Mouse (Mus musculus) activated CD4-positive, CD25-positive, alpha-beta regulatory T cell, adult 4 months (primary cell): ENCODE data around the gene Gmeb2. TPM values are rescaled to one million over a fixed set of nuclear protein-coding genes. Genes with fewer than 3 reads are reported as not detected.

ENCODE experiments used
- ATAC-seq: one replicate; pipeline ENCODE4 v1.8.0; 2017
- polyA plus RNA-seq, 2 experiments: library from polyadenylated mRNA; unstranded; fragments of 100-300 nt; shearing (Covaris generic); gene quantifications; one replicate each; pipeline ENCODE4 v1.2.1; 2017

Gmeb2 gene
- polyA plus RNA-seq, 2 experiments from 2014 or later, result 8.5 to 11.4 TPM

DNA sequence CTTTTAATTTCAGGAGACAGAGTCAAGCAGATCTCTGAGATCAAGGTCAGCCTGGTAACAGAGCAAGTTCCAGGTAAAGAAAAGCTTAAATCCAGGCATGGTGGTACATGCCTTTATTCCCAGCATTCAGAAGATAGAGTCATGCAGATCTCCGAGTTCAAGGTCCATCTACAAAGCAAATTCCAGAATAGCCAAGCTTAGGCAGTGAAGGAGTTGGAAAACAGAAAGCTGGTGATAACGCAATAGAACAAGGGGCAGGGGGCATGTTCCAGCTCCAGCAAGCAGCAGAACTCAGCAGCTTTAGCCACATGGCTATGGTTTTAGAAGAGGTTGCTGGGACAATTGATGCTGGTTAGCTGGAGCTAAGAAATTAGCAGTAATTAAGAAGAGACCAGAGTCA lies 62.8 kb downstream of the Gmeb2 start:
- ATAC-seq, result no peak

DNA sequence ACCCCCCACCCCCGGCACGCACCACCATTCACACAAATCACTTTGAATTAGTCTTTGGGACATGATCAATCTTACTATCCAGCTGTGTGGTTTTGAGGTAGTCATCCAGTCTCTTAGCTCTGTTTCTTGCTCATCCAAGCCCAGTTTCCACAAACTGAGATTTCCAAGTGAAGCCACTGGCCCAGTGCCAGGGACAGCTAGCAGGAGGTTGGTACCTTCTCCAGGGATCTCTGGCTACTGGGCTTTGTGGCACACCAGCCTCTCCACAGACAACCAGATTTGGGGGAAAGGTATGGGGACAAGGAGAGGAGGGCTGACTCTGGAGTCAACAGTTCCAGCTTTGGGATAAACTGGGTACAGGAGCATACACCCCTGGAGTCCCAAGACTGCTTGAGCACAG lies 67.5 kb downstream of the Gmeb2 start:
- ATAC-seq, result no peak

DNA sequence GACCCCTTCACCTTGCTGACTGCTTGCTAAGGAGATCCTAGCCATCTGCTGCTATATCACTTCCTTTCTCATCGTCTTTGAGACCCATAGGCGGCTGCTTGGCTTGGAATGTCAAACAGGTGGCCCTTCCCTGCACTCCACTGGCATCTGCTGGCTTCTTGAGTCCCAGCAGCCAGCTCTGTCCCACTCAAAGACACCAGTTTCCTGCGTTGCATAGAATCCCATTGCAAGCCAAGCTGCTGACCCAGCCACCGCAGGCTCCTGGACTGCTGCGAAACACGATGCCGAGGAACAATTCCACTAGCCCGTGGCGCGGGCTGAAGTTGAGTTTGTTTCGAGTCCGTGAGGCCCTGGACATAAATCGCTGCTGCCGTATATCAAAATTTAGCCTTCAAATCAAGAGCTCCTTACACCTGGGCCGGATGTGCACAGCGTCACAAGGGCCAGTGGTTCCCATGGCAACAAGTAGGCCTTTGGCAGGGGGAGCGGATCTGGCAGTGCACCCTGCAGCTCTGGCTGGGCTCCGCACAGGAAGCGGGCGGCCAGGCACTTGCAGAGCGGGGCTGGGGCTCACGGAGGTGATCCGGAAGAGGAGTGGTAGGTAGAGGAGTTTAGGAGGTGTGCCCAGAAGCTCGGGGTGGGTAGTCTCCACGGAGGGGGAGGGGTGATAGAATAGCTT lies 68.2 kb downstream of the Gmeb2 start, which contains the start of gene Fndc11:
Fndc11 (plus strand) TSS at position 476 of the 679 bp plus-strand sequence.
- ATAC-seq, result peak; percentile 100

DNA sequence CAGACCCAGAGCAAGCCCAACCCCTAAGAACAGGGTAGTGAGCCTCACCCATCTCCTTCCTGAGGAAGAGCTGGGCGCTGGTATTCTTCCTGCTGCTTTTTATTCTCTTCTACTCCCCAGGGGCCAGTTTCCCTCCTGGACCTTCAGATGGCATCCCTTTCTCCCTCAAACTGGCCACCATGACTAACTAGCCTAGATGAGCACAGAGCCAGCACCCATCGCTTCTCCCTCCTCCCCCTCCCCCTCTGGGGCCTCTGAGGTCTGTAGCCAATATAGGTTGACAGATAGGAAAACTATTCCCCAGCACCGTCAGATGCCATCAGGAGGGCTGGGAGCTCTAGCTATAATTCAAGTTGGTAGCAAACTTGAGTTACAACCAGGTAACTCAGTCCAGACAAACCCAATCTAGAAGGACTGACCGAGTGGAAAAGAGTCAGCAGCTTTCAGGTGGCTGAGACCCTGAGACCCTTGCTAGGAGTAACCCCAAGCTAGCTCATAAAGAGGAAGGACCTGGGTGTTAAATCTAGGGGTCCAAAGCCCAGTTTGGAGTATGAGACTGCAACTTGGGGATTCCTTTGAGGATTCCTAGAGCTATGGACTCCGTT lies 68.9 kb downstream of the Gmeb2 start:
- no peak for ATAC-seq

GRCm38 (mm10) chr2:181216037-181216436 lies 71.8 kb downstream of the Gmeb2 start:
- ATAC-seq, result no peak

- ATAC-seq, result peak; percentile 77
Observed at GRCm38 (mm10) chr2:181213021-181213445, 74.8 kb downstream of the Gmeb2 start, which contains the start of gene Srms. Srms (minus strand) TSS chr2:181213185.

DNA sequence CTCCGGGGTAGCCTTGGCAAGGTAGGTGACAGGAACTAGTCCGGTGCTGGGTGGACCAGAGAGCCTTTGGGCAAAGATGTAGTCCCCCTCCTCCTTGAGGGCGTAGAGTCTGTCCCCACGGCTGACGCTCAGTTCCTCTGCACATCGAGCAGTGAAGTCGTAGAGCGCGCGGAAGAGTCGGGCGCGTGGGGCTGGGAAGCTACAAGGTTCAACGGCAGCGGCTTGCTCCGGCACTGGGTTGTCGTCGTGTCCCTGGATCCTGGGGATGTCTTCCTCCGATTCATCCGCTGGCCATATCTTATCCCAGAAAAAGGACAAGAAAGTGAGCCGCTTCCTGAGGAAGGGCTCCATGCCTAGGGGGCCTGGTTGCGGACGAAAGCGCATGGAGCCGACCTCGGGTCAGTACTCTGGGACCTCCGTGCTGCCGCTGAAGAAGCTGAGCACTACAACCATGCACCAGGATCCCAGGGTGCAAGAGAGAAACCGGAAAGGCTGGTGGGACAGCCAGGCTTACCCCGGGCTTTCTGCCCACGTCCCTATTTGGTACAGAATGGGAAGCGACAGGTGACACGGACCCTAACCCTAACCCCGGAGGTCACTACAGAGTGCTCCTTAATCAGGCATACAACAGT lies 75.3 kb downstream of the Gmeb2 start:
- ATAC-seq, result peak; percentile 45

DNA sequence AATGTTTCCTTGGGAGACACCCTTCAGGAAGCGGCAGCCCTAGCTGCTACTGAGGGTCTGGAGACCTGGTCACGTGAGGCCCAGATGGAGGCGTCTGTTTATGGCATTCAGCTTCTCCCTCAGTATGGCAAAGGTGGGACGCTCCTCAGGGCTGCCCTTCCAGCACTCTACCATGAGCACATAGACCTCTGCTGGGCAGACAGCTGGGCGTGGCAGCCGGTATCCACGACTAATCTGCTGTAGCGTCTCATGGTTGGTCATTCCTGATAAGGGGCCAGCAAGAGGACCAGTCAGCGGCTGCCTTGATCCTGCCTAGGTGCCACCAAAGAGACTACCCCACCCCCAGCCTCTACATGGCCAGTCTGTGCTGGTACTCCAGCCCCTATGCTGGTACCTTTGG lies 81.7 kb downstream of the Gmeb2 start:
- no peak for ATAC-seq

DNA sequence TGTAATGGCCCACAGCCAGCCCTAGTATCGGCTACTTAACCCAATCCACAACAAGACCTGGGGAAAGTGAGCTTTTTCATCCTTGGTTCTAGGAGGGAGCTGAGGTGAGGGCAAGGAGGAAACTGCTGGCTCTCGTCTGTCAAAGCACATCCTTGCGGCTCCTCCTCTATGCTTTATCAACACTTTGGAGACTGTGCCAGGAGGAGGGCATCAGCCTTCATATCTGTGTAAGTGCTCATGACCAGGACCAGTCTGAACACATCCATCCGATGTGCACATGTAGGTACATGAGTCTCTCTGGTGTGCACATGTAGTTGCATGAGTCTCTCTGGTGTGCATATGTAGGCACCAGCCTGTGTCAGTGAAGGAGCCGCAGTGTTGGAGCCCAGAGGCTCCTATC lies 82.2 kb downstream of the Gmeb2 start:
- no peak for ATAC-seq

DNA sequence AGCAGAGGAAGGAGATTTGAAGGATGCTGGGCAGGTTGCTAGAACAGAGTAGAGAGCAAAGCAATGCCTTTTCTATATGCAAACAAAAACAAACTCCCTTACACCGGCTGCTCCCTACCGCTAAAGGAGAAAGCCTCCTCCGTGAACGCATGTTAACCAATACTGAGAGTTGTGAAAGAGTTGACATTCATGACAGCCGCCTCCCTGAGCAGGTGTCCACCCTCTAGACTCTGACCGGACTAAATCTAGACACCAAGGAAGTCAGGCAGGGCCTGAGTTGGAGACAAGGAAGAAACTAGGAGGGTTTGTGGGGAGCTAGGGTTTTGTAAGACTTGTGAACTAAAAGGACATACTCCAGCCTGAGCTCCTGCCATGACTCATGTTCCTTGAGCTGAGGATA lies 84.9 kb downstream of the Gmeb2 start:
- no peak for ATAC-seq

DNA sequence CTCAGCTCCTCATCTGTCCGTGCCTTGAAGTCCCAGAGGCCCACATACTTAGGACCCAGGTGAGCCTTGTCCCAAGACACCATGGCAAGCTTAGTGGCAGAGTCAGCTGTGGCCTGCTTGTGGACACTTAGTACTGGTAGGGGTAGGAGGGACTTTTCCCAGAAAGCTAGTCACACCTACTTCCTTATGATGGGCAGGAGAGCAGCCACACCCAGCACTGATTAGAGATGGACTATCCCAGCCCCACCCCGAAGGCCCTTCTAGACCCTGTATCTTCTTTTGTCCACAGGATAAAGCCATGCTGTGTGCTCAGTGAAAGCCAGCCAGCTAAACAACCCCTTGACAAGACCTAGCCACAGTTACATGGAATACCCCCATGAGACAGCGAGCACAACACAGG lies 85.4 kb downstream of the Gmeb2 start, which contains the start of gene Ptk6:
Ptk6 (minus strand) TSS at position 368 of the 400 bp plus-strand sequence.
- ATAC-seq, result no peak

DNA sequence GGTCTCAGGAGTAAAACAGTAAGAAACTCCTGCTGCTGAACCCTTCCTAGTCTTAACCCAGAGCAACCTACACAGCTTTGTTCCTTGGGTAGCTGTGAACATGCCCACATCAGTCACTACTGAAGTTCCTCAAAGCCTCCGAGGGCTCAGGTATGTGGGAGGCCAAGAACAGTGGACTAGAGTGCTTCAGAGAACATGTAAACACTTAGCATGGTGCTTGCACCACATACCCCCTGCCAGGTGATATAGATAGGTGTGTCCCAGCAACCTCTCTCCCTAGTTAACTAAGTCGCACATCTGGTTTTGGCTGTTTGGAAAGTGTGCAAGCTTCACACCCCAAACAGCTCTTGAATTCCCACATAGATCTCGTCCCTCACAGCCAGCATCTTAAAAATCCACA lies 86.2 kb downstream of the Gmeb2 start:
- no peak for ATAC-seq

Other genes with a start within 250 kb of the Gmeb2 start
- not detected for gene Chrna4, start 244.5 kb downstream of the Gmeb2 start, polyA plus RNA-seq
- not detected for gene Kcnq2, start 152.7 kb downstream of the Gmeb2 start, polyA plus RNA-seq
- gene Eef1a2, start 131.0 kb downstream of the Gmeb2 start, polyA plus RNA-seq, result not detected
- 100 to 1,000 TPM; 179 to 181 TPM for gene Ppdpf, start 100.8 kb downstream of the Gmeb2 start, polyA plus RNA-seq
- not detected for gene Ptk6, start 85.2 kb downstream of the Gmeb2 start, polyA plus RNA-seq
- under 1 TPM; 0.18 to 0.38 TPM for gene Srms, start 74.8 kb downstream of the Gmeb2 start, polyA plus RNA-seq
- 1 to 10 TPM in 1 of 2 experiments, under 1 TPM in 1; 0.73 to 1.1 TPM for gene Fndc11, start 68.0 kb downstream of the Gmeb2 start, polyA plus RNA-seq
- gene Helz2, start 46.0 kb downstream of the Gmeb2 start, polyA plus RNA-seq, result 10 to 100 TPM; 15.5 to 18.4 TPM
- gene Stmn3, start 26.5 kb upstream of the Gmeb2 start, polyA plus RNA-seq, result under 1 TPM in 1 of 2 experiments, not detected in 1; 0.40 TPM
- 10 to 100 TPM; 22.9 to 25.4 TPM for gene Rtel1, start 31.7 kb upstream of the Gmeb2 start, polyA plus RNA-seq
- 10 to 100 TPM; 22.2 to 22.8 TPM for gene Zgpat, start 76.9 kb upstream of the Gmeb2 start, polyA plus RNA-seq
- gene Arfrp1, start 77.4 kb upstream of the Gmeb2 start, polyA plus RNA-seq, result 10 to 100 TPM; 52.2 to 60.8 TPM
- 100 to 1,000 TPM; 369 to 440 TPM for gene Lime1, start 92.0 kb upstream of the Gmeb2 start, polyA plus RNA-seq
- 1 to 10 TPM; 2.5 to 4.3 TPM for gene Zbtb46, start 171.4 kb upstream of the Gmeb2 start, polyA plus RNA-seq
- not detected for gene Abhd16b, start 205.2 kb upstream of the Gmeb2 start, polyA plus RNA-seq
- gene Tpd52l2, start 209.1 kb upstream of the Gmeb2 start, polyA plus RNA-seq, result 100 to 1,000 TPM in 1 of 2 experiments, 10 to 100 TPM in 1; 88.0 to 103 TPM
- 10 to 100 TPM; 36.9 to 37.1 TPM for gene Dnajc5, start 232.4 kb upstream of the Gmeb2 start, polyA plus RNA-seq